Mouse (Mus musculus): ENCODE results near the gene Dbh.

Dbh gene

DNA sequence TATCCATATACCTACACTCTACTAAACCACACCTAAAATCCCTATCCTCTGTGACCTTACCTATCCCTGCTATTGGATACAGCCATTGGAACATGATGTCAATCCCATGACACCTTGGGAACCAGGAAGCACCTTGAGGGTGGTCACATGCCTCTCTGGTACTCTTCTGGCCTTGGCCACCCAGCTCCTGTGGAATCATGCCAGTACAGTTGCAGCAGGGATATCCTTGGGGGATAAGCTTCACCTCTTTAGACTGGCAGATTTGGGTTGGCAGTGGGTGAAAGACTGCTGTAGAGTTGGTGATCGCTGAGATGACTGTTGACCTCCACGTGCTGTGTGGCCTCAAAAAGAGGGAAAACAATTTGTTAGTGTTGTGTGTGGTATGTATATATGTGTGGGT, 3.5 kb upstream of the Dbh start:
- in situ Hi-C loops (cut with MboI; ENCODE audit: unreplicated experiment in 2 of 2) = no loop called here

DNA sequence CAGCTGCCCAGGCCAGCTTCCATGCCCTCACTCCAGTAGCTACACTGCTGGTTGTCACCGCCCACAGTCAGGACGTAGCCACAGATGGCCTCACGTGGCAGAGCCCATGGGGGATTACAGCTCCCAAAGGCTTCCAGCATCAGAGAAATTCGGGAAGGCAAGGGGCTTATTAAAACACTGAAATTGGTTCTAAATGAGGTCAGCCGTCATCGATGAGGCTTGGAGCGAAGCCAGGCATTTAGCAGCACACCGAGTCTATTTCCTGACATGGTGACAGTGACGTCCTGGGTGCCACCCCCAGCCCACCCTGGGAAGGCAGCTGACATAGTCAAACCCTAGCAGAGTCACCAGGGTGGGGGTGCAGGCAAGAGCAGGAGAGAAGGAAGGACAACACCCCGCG, 2.4 kb upstream of the Dbh start:
- in situ Hi-C loops (cut with MboI; ENCODE audit: unreplicated experiment in 2 of 2) = no loop called here

DNA sequence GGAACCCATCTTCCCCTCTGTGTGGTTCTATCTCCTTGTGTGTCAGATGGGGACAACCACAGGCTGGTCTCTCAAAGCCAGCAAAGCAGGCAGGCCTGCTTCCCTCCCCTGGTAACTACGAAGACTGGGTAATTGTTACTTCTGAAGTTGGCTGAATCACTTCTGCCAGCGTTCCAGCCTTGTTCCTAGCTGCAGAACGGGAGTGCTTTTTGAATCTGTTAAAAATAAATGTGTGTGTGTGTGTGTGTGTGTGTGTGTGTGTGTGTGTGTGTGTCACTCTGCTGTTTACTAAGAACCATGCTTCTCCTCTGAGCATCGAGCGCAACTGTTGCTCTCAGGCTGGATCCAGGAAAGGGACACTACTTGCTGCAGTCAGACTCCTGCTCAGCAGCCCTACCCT, 1.2 kb upstream of the Dbh start:
- in situ Hi-C loops (cut with MboI; ENCODE audit: unreplicated experiment in 2 of 2) = no loop called here

DNA sequence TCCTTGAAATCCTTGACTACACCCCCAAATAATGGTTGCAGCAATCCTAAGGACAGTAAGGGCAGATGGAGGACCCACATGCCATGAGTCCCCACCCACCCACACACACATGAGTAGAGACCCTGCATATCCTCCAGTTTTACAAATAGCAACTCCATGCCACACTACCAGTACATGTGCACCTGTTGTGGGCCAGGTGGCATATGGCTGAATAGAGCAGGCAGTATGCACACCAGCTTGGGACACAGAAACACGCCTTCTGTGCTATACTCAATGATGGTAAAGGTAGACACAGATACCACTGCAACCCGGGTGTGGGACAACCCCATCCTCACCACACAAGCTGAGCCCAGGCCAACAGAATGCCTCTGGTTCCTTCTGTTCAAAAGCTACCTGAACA, 1.0 kb downstream of the Dbh start:
- in situ Hi-C loops (cut with MboI; ENCODE audit: unreplicated experiment in 2 of 2) = no loop called here

DNA sequence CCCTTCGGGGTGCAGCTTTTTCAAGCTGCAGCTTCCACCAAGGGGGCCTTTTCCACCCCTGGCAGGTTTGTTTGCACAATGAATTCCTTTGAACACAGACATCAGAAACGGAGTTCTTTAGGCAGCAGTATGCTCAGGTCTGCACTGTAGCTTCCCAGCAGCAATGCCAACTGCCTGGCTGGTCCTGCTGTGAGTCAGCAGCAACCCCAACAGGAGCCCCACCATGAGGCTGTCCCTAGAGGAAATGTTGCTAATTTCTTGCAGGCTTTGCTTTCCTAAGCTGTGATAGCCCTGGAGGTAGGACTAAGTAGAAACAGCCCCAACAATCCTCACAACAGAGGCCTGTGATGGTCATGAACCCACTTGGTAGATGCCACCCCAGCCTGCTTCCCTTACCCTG, 2.0 kb downstream of the Dbh start:
- in situ Hi-C loops (cut with MboI; ENCODE audit: unreplicated experiment in 2 of 2) = no loop called here

DNA sequence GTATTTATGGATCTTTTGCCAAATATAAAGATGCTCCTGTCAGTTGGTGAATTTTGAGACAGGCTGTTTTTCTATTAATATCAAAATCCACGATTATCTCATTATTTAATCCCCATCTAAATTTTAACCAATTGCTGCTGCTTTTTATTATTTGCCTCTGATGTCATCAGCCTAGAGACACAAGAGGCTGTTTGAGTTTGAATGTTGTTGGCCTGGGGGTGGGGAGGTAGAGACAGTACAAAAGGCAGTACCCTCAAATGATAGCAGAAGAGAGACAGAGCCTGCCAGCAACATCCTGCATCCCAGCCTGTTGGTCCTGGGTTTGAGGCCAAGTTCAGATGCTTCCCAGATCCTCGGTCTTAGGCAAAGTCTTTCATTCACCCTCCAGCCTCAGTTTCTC, 9.2 kb downstream of the Dbh start:
- in situ Hi-C loops (cut with MboI; ENCODE audit: unreplicated experiment in 2 of 2) = no loop called here

DNA sequence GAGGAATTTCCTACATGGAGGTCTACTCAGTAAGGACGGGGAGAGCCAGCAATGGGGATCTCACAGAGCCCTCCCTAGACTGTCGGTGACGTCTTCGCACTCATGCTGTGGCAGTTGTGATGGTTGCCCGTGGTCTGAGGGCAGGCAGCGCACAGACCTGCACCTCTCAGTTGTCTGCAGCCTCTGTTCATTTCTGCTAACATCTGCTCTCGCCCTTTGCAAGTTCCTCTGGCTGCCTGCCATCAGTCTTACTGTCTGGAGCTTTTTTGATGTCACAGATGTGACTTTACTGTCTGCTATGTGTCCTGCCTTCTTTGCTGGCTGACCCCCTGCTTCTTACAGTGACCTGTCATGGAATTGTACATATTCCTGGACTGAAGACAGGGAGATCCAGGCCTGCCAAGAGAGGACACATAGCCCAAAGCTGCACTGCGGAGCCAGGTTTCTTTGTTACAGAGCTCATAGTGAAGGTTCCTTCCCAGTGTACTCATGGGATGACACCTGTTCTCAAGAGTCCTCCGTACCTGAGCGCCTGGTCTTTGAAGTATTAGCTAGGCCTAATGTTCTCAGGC, 10.7 kb downstream of the Dbh start:
- in situ Hi-C loops (cut with MboI; ENCODE audit: unreplicated experiment in 2 of 2) = no loop called here

DNA sequence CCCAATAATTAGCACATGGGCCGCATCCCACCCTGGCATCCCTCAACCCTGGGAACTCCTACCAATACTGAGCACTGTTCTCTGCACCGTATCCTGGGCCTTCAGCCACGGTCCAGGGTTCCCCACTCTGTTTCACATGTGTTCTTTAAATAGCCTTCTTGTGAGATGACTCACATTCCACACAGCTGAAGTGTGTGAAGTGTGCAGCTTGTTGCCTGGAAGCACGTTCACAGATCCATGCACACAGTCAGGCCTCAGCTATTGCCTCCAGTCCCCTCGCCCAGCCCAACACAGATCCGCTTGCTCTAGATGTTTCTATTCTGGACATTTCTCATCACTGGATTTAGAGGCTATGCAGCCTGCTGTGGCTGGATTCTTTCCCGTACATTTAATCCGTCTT, 14.1 kb downstream of the Dbh start:
- in situ Hi-C loops (cut with MboI; ENCODE audit: unreplicated experiment in 2 of 2) = no loop called here

DNA sequence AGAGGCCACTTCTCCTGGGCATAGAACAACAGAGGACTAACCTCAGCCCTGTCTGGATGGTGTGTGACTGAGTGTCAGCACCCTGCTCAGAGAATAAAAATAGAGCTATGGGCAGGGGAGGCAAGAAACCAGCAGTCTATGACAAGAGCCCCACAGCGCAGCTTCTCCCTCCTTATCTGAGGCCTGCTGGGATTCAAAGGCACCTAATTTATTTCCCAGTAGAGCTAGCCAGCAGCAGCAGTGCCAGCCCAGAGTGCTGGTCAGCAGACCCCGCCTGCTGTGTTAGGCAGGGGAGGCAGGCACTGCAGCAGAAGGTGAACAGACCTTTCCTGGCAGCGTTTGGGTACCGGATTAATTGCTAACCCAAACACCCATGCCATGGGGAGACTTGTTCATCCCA, 16.9 kb downstream of the Dbh start:
- in situ Hi-C loops (cut with MboI; ENCODE audit: unreplicated experiment in 2 of 2) = no loop called here

DNA sequence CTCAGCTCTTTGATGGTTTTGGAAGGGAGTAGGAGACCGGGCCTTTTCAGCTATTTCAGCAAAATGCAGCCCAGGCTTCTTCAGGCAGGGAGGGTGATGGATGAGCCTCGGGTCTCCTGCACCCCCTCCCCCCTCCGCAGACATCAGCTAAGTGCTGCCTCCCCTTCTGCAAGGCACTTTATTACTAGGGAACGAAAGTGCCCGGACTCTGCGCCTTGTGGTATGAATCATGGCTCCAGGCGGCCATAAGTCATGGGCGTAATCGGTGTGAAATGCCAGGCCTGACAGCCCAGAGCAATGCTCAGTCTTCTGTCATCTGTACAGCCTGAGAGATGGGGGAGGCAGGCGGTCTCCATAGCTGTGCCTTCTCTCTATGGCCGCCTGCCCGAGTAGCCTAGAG, 18.7 kb downstream of the Dbh start:
- in situ Hi-C loops (cut with MboI; ENCODE audit: unreplicated experiment in 2 of 2) = no loop called here

DNA sequence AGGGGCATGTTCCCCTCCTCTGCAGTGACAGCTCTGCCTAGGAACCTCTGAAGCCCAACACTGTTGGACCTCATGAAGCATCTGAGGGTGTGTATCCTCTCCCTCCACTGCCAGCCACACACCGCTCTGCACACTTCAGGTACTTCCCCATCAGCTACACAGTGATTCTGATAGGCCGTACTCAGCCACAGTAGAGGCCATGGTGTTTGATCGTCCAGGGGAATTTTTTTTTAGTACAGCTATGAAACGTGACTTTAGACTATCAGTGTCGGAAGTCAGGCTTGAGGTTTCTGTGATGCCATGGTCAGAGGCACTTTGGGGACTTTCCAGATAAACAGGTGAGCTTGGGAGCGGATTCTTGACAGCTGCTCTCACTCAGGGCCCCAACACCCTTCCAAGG, 22.5 kb downstream of the Dbh start:
- in situ Hi-C loops (cut with MboI; ENCODE audit: unreplicated experiment in 2 of 2) = no loop called here

DNA sequence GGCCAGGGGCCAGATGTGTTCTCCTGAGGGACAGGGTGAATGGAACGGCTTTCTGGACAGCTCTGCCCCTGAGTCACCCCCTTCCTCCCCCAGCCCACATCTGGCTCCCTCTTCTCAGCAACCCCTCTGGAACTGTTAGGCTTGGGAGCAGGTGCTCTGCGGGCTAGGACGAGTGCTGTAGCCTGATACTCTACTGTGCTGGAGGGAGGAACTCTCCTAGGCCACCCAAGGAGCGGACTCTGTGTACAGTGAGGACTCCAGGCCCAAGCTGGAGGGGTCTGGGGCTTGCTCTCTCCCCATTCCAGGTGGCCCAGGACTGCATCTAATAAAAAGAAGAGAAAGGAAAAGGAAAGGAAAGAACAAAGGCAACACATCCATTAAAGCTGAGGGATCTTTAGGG, 25.0 kb downstream of the Dbh start:
- in situ Hi-C loops (cut with MboI; ENCODE audit: unreplicated experiment in 2 of 2) = no loop called here

DNA sequence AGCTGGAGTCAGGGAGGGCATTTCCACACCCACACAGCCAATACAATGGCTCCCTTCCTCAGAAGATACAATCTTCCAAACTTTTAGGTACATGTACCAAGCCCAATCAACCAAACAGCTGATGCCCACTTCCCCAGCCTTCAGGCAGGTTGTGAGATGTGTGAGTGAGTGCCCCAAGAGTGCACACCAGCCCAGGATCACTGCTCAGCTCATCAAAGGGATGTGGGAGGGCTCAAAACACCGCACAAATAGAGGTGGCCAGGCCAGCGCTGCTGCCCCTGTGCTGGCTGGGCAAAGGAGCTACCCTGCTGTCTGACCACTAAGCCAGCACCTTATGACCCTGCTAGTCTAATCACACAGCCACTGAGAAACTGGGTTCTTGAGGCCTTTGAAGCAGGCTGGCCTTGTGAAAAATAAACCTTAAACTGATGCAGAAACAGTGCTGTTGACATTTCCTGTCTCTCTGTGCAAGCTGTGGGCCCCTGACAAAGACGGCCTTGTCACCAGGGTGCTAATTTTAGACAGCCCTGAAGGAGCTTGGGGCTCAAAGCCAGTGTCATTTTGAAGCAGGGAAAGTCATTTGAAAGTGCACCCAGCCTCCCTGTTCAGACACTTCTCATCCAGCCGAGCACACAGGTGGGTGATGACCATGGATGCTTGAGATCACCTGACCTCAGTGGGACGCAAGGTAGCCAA, 33.7 kb downstream of the Dbh start:
- in situ Hi-C loops (cut with MboI; ENCODE audit: unreplicated experiment in 2 of 2) = no loop called here

DNA sequence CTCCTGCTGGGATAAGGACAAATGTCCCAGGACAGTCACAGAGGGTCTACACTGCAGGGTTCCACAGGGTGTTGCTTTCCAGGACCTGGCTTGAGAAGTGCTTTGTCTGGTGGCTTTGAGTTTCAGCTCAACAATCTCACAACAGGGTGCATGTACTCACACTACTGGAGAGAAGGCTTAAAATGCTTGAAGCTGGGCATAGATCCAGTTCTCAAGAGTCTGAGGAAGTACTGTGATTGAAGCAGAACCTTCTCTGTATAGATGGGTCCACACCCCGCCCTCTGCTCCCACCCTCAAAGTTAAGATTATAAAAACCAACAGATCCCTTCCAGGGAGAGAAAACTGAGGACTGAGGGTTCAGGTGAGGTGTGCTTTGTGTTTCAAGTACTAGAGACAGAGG, 35.6 kb downstream of the Dbh start:
- in situ Hi-C loops (cut with MboI; ENCODE audit: unreplicated experiment in 2 of 2) = no loop called here

DNA sequence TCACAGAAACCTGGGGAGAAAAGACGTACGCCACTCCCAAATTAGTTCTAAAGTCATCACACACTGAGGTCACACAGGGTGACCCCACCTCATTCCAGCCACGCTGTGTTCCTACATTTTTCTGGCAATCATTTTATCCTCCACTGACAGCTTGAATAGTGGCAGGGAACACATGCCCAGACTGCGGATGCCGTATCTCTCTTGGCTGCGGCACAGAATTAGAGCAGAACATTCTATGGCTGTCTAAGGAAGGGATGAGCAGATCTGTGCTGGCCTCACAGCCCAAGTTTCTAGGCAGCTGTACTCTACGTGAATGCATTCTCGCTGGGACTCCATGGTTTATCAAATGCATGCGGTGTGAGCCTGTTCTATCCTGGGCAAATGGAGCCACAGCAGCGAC, 40.6 kb downstream of the Dbh start:
- in situ Hi-C loops (cut with MboI; ENCODE audit: unreplicated experiment in 2 of 2) = no loop called here

DNA sequence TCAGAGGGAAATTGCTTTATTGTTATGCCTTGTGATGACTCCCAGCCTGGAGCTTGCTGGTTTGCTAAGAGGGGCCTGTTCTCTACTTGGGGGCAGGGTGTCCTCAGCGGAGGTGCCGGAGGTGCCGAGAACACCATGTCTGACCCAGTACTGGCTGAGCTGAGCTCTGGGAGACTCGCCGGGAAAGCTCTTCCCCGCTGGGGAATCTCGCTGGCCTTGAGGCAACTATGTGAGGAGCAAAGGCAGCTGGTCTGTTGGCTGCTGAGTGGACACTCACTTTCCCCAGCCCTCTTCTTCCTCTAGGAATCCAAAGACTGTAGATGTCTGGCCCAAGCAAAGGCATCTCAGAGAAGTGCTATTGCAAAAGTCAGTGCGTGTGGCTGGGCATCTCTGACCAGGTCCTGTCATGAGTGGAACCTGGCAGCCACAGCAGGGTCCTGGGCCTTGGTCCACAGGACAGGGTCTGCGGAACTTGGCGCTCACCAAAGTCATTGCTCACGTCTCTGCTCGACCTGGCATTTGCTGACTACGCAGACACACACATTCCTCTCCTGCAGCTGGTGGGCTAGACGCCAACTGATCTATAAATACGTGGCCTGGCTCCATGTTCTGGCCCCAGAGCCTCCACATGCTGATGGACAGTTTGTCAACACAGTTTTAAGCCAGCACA, 41.2 kb downstream of the Dbh start:
- in situ Hi-C loops (cut with MboI; ENCODE audit: unreplicated experiment in 2 of 2) = no loop called here

DNA sequence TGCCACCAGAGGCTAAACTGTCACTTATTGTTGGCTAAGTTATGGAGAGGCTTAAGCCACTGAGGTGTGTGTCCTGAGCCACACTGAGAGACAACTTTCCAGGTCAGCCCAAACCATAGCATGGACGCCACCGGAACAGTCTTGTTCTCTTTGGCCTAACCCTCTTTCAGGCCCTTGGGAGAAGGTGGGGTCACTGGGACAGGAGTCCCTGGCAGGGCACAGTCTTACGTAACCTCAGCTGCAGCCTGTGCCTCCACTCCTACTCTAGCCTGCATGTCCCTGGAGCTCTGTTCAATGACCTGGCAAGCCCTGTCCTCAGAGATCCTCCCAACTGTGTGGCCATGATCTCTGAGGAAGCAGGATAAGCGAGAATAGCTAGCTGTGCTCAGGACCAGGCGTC, 42.1 kb downstream of the Dbh start:
- in situ Hi-C loops (cut with MboI; ENCODE audit: unreplicated experiment in 2 of 2) = no loop called here

DNA sequence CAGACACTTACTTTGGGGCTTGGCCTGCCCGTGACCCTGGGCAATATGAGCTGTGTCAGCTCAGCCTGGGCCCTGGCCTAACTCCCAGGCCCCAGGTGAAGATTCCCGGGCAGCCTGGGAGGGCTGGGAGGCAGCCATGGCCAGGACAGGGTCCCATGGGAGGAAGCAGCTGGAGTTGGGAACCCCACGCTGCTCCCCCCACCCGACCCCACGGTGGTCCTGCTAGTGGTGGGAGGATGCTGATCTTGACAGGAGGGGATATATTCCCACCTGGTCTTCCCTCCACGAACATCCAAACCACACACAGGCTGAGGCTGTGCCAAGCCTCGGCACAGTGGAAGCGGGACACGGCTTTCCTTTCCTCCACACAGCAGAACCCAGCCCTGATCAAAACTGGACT, 44.3 kb downstream of the Dbh start:
- in situ Hi-C loops (cut with MboI; ENCODE audit: unreplicated experiment in 2 of 2) = no loop called here

DNA sequence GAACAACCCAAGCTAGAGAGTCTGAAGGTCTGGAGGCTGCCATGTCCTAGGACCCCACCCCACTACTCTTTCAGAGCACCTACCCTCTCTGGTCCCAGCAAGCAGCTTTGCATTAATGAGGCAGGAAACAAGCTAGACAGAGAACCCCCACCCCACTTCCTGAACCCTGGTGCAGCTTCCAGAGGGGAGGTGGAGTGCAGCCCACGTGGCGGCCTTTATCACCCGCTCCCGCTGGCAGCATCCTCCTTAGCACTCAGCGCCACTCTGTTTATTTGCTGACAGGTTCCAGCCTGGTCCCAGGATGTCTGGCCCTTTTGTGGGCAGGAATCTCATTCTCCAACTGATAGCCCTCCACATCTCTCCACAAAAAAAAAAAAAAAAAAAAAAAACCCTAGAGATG, 44.8 kb downstream of the Dbh start:
- in situ Hi-C loops (cut with MboI; ENCODE audit: unreplicated experiment in 2 of 2) = loop anchor here in 1 of 2 experiments (5.0 kb wide), 1 partner anchor 78 kb away; no protein-coding TSS in a partner anchor

DNA sequence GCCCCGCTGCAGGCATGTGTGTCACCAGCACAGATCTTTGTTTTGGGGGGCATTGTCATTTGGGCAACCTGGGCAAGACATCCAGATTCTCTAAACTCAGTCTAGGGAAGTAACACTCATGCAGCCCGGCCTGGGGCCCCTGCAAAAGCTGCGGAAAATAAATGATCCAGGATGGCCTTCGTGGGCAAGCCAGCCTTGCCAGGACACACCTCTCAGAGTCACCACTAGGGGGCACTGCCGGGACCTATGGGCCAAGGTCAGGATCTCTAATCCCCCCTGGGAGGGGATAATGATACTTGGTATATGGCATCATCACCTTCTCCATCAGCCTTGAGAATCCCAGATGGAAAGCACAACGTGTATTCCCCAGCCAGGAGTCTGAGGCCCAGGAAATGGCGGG, 45.2 kb downstream of the Dbh start:
- in situ Hi-C loops (cut with MboI; ENCODE audit: unreplicated experiment in 2 of 2) = loop anchor here in 1 of 2 experiments (5.0 kb wide), 1 partner anchor 78 kb away; no protein-coding TSS in a partner anchor

DNA sequence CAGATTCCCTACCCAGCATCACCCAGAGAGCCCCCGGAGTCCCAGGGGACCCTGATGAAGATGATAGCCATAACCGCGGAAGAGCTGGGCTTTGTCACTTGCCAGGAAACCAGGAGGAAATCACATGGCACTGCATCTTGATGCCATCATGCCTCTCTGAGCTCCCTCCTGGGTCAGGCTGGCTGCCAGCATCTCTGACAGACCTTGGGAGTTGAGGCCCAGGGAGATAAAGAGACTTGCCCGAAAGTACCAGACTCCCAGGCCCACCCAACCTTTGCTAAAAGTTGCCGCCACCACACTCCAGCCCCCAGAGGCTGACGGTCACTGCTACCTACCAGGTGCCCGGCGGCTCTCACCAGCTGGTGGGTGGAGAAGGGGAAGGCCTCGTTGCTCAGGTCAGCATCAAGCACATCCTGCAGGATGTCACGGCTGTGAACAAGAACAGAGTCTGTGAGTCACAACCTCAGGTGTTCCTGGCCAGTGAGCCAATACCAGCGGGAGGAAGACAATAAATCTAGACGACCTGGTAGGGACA, 45.7 kb downstream of the Dbh start:
- in situ Hi-C loops (cut with MboI; ENCODE audit: unreplicated experiment in 2 of 2) = loop anchor here in 1 of 2 experiments (5.0 kb wide), 1 partner anchor 78 kb away; no protein-coding TSS in a partner anchor

All from v-Abl transformed pro-B cells (cell line).